18 mouse cellular contexts compared by ENCODE assay signal in genomic region chr14:27667016-27667852, GRCm38 (mm10). TPM values are rescaled to one million over a fixed set of nuclear protein-coding genes. Genes with fewer than 3 reads are reported as not detected.
A peak's percentile ranks its signal among the peaks of the same experiment; 100 is the strongest.
DNase-seq lines count a peak whose midpoint lies in the region; ATAC-seq and TF ChIP-seq lines count a peak whose summit lies in the region.
"Had no signal": no experiment of that assay in that cellular context is flagged by ENCODE, and none has a peak within 500 bp of the region (broad histone marks: within the 10 kb centered on the region; RNA-seq: fewer than 3 reads in every experiment).

No protein-coding gene starts in this region.

- DNase-seq in kidney, adult 2 months = peak; percentile 68
- no peak for DNase-seq in kidney, postnatal 4 days
- DNase-seq in liver, adult 2 months (ENCODE audit: extremely low read depth, low read depth, low spot score) = peak; percentile 97
- no peak for DNase-seq in liver, postnatal 0 days
- DNase-seq in adrenal gland, postnatal 14 days = no peak
- no peak for DNase-seq in layer of hippocampus, postnatal 25 days (ENCODE audit: extremely low spot score in 1 of 2, low spot score in 1 of 2)
- DNase-seq: adrenal gland, postnatal 10 days; cerebellum, adult 11-12 months; cerebellum, adult 9-10 months; cerebellum, postnatal 25 days; gastrocnemius, postnatal 25 days had no signal

- 0 out of 2 replicates have a peak, but pooled peaks cover 4% of the 10 kb centered on the region for H3K4me1 ChIP-seq in kidney, adult 2 months (ENCODE audit: control insufficient read depth, insufficient read depth, low read length)
- H3K4me1 ChIP-seq in liver, adult 2 months (ENCODE audit: control insufficient read depth, insufficient read depth, low read length) = peaks cover 4% of the 10 kb centered on the region
- H3K4me1 ChIP-seq in liver, postnatal 0 days (ENCODE audit: insufficient read depth) = no peaks in the 10 kb centered on the region
- peaks cover 2% of the 10 kb centered on the region; the same call in 1 of the 2 replicates for H3K4me1 ChIP-seq in intestine, postnatal 0 days (replicated peaks; ENCODE audit: control insufficient read depth, insufficient read depth, low read length)
- H3K4me1 ChIP-seq in forebrain, embryonic 16.5 days (replicated peaks; ENCODE audit: control insufficient read depth, insufficient read depth, low read length) = peaks cover 2% of the 10 kb centered on the region
- H3K4me1 ChIP-seq: embryonic facial prominence, embryonic 12.5 days; heart, embryonic 12.5 days had no signal

- WGBS in kidney, adult 2 months = 63% methylated on average over 11 of the region's 11 CpGs
- WGBS in liver, adult 2 months = 37% methylated on average over 11 of the region's 11 CpGs
- WGBS in liver, postnatal 0 days (ENCODE audit: insufficient replicate concordance) = 61% methylated on average over 11 of the region's 11 CpGs
- 40% methylated on average over 11 of the region's 11 CpGs for WGBS in intestine, postnatal 0 days
- 91% methylated on average over 11 of the region's 11 CpGs for WGBS in forebrain, embryonic 16.5 days

- ATAC-seq in liver, postnatal 0 days = no peak
- peak; percentile 96 for ATAC-seq in intestine, postnatal 0 days
- ATAC-seq in forebrain, embryonic 16.5 days = no peak
- ATAC-seq: forebrain, embryonic 15.5 days had no signal

- TF ChIP-seq POLR2A in kidney, adult 2 months (IDR thresholded peaks at IDR 0.05; ENCODE audit: low read depth, low read length) = no peak
- no peak for TF ChIP-seq POLR2A in liver, adult 2 months (IDR thresholded peaks at IDR 0.05; ENCODE audit: extremely low read depth, insufficient read depth, low read length)

- no peak overlapping the region for H3K4me2 ChIP-seq in liver, postnatal 0 days (ENCODE audit: low read depth, low read length)
- H3K4me2 ChIP-seq in intestine, postnatal 0 days (replicated peaks; ENCODE audit: low read depth) = peak overlapping the region; percentile 40
- no peak overlapping the region for H3K4me2 ChIP-seq in forebrain, embryonic 16.5 days (ENCODE audit: low read length)
- H3K4me2 ChIP-seq: embryonic facial prominence, embryonic 12.5 days; forebrain, embryonic 15.5 days; heart, embryonic 12.5 days; hindbrain, embryonic 15.5 days had no signal

- H3K27me3 ChIP-seq in kidney, adult 2 months (replicated peaks; ENCODE audit: control insufficient read depth, insufficient read depth, low read length) = no peaks in the 10 kb centered on the region
- no peaks in the 10 kb centered on the region for H3K27me3 ChIP-seq in liver, adult 2 months (ENCODE audit: control insufficient read depth, insufficient read depth, low read length)
- H3K27me3 ChIP-seq in liver, postnatal 0 days (ENCODE audit: insufficient read depth, low read length) = no peaks in the 10 kb centered on the region
- no peaks in the 10 kb centered on the region for H3K27me3 ChIP-seq in intestine, postnatal 0 days (replicated peaks; ENCODE audit: control insufficient read depth, insufficient read depth, low read length)
- H3K27me3 ChIP-seq in forebrain, embryonic 16.5 days (replicated peaks; ENCODE audit: control insufficient read depth, insufficient read depth, low read length) = no peaks in the 10 kb centered on the region
- H3K27me3 ChIP-seq: embryonic facial prominence, embryonic 12.5 days; forebrain, embryonic 15.5 days; heart, embryonic 12.5 days; hindbrain, embryonic 15.5 days had no signal

- no peaks in the 10 kb centered on the region for H3K36me3 ChIP-seq in kidney, adult 2 months (ENCODE audit: control insufficient read depth, insufficient read depth, low read length)
- no peaks in the 10 kb centered on the region for H3K36me3 ChIP-seq in liver, adult 2 months (ENCODE audit: control insufficient read depth, insufficient read depth, low read length)
- no peaks in the 10 kb centered on the region for H3K36me3 ChIP-seq in liver, postnatal 0 days (replicated peaks; ENCODE audit: insufficient read depth, low read length)
- H3K36me3 ChIP-seq in intestine, postnatal 0 days (ENCODE audit: control insufficient read depth, insufficient read depth) = no peaks in the 10 kb centered on the region
- 0 out of 2 replicates have a peak, but pooled peaks cover 3% of the 10 kb centered on the region for H3K36me3 ChIP-seq in forebrain, embryonic 16.5 days (ENCODE audit: control insufficient read depth, insufficient read depth)
- H3K36me3 ChIP-seq: embryonic facial prominence, embryonic 12.5 days; forebrain, embryonic 15.5 days; heart, embryonic 12.5 days; hindbrain, embryonic 15.5 days had no signal

- TF ChIP-seq EP300 in liver, postnatal 0 days (IDR thresholded peaks at IDR 0.05; ENCODE audit: low read depth) = no peak

- H3K79me2 ChIP-seq in liver, adult 2 months (ENCODE audit: control insufficient read depth, insufficient read depth, low read length) = no peaks in the 10 kb centered on the region

- H3K4me3 ChIP-seq in kidney, adult 2 months (ENCODE audit: insufficient read depth, low read depth, low read length) = no peak overlapping the region
- H3K4me3 ChIP-seq in liver, adult 2 months (ENCODE audit: insufficient read depth, low read depth, low read length) = no peak overlapping the region
- no peak overlapping the region for H3K4me3 ChIP-seq in liver, postnatal 0 days (ENCODE audit: low read depth, low read length)
- no peak overlapping the region for H3K4me3 ChIP-seq in intestine, postnatal 0 days (ENCODE audit: low read depth, low read length)
- no peak overlapping the region for H3K4me3 ChIP-seq in forebrain, embryonic 16.5 days (replicated peaks; ENCODE audit: low read length)
- H3K4me3 ChIP-seq: embryonic facial prominence, embryonic 12.5 days; forebrain, embryonic 15.5 days; heart, embryonic 12.5 days; hindbrain, embryonic 15.5 days had no signal

- no peak for TF ChIP-seq CTCF in kidney, adult 2 months (conservative IDR thresholded peaks at IDR 0.05; ENCODE audit: insufficient read depth, insufficient read length, low read depth, low read length)
- TF ChIP-seq CTCF in liver, adult 2 months (IDR thresholded peaks at IDR 0.05; ENCODE audit: low read depth, low read length) = no peak
- no peak for TF ChIP-seq CTCF in liver, postnatal 0 days (IDR thresholded peaks at IDR 0.05; ENCODE audit: low read depth)
- no peak for TF ChIP-seq CTCF in intestine, postnatal 0 days (IDR thresholded peaks at IDR 0.05; ENCODE audit: low read depth)

- H3K9ac ChIP-seq in liver, adult 2 months (ENCODE audit: low read depth, low read length) = no peak overlapping the region
- H3K9ac ChIP-seq in liver, postnatal 0 days (replicated peaks) = no peak overlapping the region
- H3K9ac ChIP-seq in intestine, postnatal 0 days (ENCODE audit: low read depth, low read length) = no peak overlapping the region
- no peak overlapping the region for H3K9ac ChIP-seq in forebrain, embryonic 16.5 days (replicated peaks; ENCODE audit: low read depth, low read length)
- H3K9ac ChIP-seq: embryonic facial prominence, embryonic 12.5 days; forebrain, embryonic 15.5 days; heart, embryonic 12.5 days; hindbrain, embryonic 15.5 days had no signal

- no peak overlapping the region for H3K27ac ChIP-seq in kidney, adult 2 months (ENCODE audit: insufficient read depth, low read depth, low read length)
- H3K27ac ChIP-seq in liver, adult 2 months (replicated peaks; ENCODE audit: insufficient read depth, low read depth, low read length) = peak overlapping the region; percentile 83
- no peak overlapping the region for H3K27ac ChIP-seq in liver, postnatal 0 days (ENCODE audit: low read depth)
- peak overlapping the region; percentile 72 for H3K27ac ChIP-seq in intestine, postnatal 0 days (ENCODE audit: low read depth, low read length)
- H3K27ac ChIP-seq in forebrain, embryonic 16.5 days (ENCODE audit: low read length) = no peak overlapping the region
- H3K27ac ChIP-seq: embryonic facial prominence, embryonic 12.5 days; forebrain, embryonic 15.5 days; hindbrain, embryonic 15.5 days had no signal

- H3K9me3 ChIP-seq in liver, postnatal 0 days (ENCODE audit: low read length) = no peaks in the 10 kb centered on the region
- no peaks in the 10 kb centered on the region for H3K9me3 ChIP-seq in intestine, postnatal 0 days (ENCODE audit: control insufficient read depth)
- no peaks in the 10 kb centered on the region for H3K9me3 ChIP-seq in forebrain, embryonic 16.5 days (ENCODE audit: control insufficient read depth, low read length)
- H3K9me3 ChIP-seq: embryonic facial prominence, embryonic 12.5 days; forebrain, embryonic 15.5 days; heart, embryonic 12.5 days; hindbrain, embryonic 15.5 days had no signal

RNA-seq across cellular contexts. Expression of gene Erc2, which starts 45.0 kb away (rescaled TPM):
- polyA plus RNA-seq in kidney, adult 2 months (2012; rRNA removed) = 6.2 and 6.9 TPM in 2 replicates
- total RNA-seq in liver, adult 2 months (2014; rRNA removed) = 4.5 and 7.0 TPM in 2 replicates
- 5.0 and 6.1 TPM in 2 replicates for polyA plus RNA-seq in liver, adult 2 months (2012; rRNA removed)
- 1.5 and 1.9 TPM in 2 replicates for polyA plus RNA-seq in liver, postnatal 0 days (2015; fragmentation: Nextera tagmentation; extraction: Ambion mirVana)
- 3.0 and 3.1 TPM in 2 replicates for polyA plus RNA-seq in intestine, postnatal 0 days (2015; fragmentation: Nextera tagmentation; extraction: Ambion mirVana)
- 62.2 and 78.0 TPM in 2 replicates for polyA plus RNA-seq in forebrain, embryonic 16.5 days (2015; fragmentation: Nextera tagmentation; extraction: Ambion mirVana)
- total RNA-seq in adrenal gland, postnatal 14 days (2021) = 6.4 and 6.5 TPM in 2 replicates
- total RNA-seq in layer of hippocampus, postnatal 25 days (2021) = 100 to 1,000 TPM; 225 to 256 TPM
- total RNA-seq: granulocyte monocyte progenitor cell, adult 5-6 weeks had no signal

Comparison
In these comparisons a context has a peak if more than half of its experiments do, and no peak if none do; other contexts are left out.
1. DNase-seq: peak in kidney, adult 2 months (single experiment) and liver, adult 2 months (single experiment); none in kidney, postnatal 4 days (0 of 2), liver, postnatal 0 days (single experiment), adrenal gland, postnatal 14 days (single experiment) and layer of hippocampus, postnatal 25 days (0 of 2).
2. H3K27ac ChIP-seq: peak in liver, adult 2 months (single experiment) and intestine, postnatal 0 days (single experiment); none in kidney, adult 2 months (single experiment), liver, postnatal 0 days (single experiment) and forebrain, embryonic 16.5 days (single experiment).